Mouse (Mus musculus): ENCODE data around the gene Gpalpp1.

The Gpalpp1 gene

GRCm38 (mm10) chr14:76110396-76111221, at the start of gene Gpalpp1, which contains the start of gene Nufip1:
TSS of gene Gpalpp1 (minus strand) at chr14:76110760.
TSS of gene Nufip1 (plus strand) at chr14:76110891.
- in situ Hi-C loops (cut with MboI; ENCODE audit: low sequenced_read_pairs) = no loop called here

GRCm38 (mm10) chr14:76158192-76158785, 47.7 kb upstream of the Gpalpp1 start:
- in situ Hi-C loops (cut with MboI; ENCODE audit: low sequenced_read_pairs) = no loop called here

DNA sequence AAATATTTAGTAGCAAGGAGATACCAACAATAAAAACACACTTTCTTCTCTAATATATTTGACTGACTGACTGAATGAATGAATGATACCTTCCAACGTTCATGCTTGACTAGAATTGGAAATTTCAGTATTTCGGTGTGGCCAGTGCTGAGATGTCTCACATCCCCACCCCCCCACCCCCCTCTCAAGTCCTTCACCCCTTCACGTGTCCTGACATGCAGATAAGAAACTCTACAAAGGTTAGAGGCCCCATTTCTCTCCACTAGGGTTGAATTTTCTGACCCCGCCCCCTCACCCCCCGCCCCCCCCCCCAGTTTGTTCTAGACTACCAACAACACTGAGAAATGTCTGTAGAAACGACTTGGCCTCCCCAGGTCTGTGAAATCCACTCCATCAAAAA, 43.3 kb upstream of the Gpalpp1 start:
- in situ Hi-C loops (cut with MboI; ENCODE audit: low sequenced_read_pairs) = no loop called here

DNA sequence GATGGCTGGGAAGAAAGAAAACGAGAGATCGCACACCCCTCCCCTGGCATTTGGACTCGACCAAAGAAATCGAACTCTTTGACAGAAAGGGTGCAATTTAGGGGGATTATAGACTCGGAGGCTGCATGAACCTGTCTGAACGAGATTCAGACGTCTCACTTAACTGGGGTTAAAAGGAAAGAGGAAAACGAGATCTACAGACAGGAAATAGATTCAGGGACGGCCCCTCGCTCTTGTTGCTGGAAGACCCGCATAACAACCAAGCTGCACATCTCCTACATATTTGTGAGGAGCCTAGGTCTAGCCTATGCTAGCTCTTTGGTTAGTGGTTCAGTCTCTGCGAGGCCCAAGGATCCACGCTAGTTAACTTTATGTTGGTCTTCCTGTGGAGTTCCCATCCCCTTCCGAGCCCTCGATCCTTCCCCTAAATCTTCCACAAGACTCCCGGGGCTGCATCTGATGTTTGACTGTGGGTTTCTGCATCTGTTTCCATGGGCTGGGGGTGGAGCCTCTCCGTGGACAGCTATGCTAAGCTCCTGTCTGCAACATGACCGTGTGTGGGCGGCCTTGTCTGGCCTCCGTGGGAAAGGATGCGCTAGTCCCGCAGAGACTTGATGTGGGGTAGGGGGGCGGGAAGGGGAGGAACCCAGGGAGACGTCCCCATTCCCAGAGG, 42.6 kb upstream of the Gpalpp1 start:
- in situ Hi-C loops (cut with MboI; ENCODE audit: low sequenced_read_pairs) = no loop called here

DNA sequence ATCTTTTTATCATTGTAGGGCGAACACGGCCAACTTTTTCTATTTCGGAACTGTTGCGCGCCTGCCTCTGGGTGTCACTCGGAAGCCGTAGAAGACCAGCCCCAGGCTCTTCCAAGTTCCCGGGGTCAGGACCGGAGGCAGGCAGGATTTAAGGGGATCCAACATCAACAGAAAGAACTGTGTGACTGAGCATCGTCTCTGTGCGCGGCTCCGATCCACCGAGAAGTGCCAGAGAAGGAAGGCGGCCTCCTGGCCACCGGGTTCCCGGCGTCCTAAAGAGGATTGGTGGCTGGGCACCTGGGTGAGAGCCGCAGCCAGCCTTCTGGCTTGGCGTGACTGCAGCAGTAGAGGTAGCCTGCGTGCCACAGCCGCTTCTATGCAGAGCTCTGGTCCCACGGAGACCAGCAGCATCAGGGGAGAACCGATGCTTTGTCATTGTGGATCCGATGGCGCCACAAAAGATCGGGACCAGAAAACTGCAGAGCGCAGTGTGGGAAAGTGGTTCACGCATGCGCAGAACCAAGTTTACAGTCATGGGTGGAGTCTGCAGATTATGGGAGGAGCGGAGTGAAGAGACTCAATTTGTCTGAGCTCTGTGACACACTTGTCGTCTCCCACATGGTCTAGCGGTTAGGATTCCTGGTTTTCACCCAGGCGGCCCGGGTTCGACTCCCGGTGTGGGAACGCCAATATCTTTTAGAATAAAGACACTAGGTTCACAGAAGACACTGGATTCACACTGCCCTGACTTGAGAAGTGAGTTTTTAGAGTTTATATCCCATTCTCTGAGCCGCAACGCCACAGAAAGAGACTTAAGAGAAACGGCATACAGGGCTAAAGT, 41.8 kb upstream of the Gpalpp1 start:
- in situ Hi-C loops (cut with MboI; ENCODE audit: low sequenced_read_pairs) = no loop called here

DNA sequence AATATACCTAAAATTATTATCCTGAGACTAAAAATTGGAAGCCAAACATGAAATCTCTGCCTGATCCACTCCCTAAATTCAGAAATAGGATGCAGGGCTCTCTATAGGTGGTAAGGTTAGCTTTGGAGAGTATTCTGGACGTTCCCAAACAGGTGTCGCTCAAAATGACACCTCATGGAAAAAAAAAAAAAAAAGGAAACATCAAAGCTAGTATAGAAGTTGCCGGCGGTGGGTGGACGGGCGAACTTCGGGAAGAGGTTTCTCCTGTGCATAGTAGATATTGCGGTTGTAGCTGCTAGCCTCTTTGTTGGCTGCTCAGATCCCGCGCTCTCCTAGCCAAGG, 41.2 kb upstream of the Gpalpp1 start:
- in situ Hi-C loops (cut with MboI; ENCODE audit: low sequenced_read_pairs) = no loop called here

DNA sequence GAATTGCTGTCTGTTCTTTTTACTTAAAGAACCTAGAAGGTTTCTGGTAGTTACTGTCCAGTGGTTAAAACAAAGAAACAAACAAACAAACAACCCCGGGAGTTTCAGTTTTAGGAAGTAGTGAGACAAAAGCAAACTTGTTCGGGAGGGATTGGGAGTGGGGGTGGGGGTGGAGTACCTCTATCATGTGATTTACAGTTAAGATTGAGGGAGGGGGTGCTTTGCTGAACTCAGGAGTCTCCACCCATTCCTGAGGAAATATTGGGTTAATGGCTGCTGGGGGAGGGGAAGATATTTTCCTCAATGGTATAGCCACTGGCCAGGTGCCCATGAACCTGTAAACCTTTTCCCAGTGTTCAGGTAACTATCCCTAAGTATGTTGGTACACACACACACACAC, 40.5 kb upstream of the Gpalpp1 start:
- in situ Hi-C loops (cut with MboI; ENCODE audit: low sequenced_read_pairs) = no loop called here

GRCm38 (mm10) chr14:76150499-76150898, 39.9 kb upstream of the Gpalpp1 start:
- in situ Hi-C loops (cut with MboI; ENCODE audit: low sequenced_read_pairs) = no loop called here

GRCm38 (mm10) chr14:76149531-76150179, 39.1 kb upstream of the Gpalpp1 start:
- in situ Hi-C loops (cut with MboI; ENCODE audit: low sequenced_read_pairs) = loop anchor here (25.0 kb wide), 1 partner anchor 863 kb away; no protein-coding TSS in a partner anchor

GRCm38 (mm10) chr14:76148294-76148693, 37.7 kb upstream of the Gpalpp1 start:
- in situ Hi-C loops (cut with MboI; ENCODE audit: low sequenced_read_pairs) = loop anchor here (25.0 kb wide), 1 partner anchor 864 kb away; no protein-coding TSS in a partner anchor

GRCm38 (mm10) chr14:76147061-76147460, 36.5 kb upstream of the Gpalpp1 start:
- in situ Hi-C loops (cut with MboI; ENCODE audit: low sequenced_read_pairs) = loop anchor here (25.0 kb wide), 1 partner anchor 865 kb away; no protein-coding TSS in a partner anchor

DNA sequence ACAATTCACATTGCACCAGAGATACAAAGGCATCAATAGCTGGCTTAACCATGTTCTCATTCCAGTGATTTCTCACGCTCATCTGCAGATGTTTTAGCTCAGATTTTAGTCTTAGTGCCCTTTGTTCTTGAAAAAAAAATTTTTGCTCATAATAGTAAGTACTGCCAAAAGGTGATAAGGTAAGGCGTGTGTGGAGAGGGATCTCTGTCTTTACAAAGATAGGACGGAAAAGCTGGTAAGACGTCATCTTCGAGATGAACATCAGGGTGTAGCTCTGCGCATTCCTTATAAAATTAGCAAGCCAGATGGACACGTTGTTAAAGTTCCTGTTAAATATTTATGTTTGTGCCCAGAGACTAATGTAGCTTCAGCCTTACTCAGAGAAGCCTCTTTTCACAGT, 35.3 kb upstream of the Gpalpp1 start:
- in situ Hi-C loops (cut with MboI; ENCODE audit: low sequenced_read_pairs) = loop anchor here (25.0 kb wide), 1 partner anchor 866 kb away; no protein-coding TSS in a partner anchor

DNA sequence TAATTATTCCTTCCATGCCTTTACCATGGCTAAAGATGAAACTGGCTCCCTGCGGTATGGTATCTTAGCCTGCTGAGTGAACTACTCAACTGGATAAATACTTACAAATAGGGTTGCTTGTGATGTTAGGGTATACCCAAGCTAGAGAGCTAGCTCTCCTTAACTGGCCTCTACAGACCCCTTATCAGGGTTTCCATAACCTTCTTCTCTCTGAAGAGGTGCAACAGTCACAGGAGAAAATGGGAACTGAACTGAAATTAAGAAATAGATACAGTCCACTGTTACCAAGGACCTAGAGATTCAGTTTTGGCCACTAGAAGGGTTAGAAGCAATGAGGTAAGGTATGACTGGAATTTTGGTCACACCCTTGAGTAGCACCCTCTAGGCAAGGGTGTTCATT, 34.7 kb upstream of the Gpalpp1 start:
- in situ Hi-C loops (cut with MboI; ENCODE audit: low sequenced_read_pairs) = loop anchor here (25.0 kb wide), 1 partner anchor 867 kb away; no protein-coding TSS in a partner anchor

DNA sequence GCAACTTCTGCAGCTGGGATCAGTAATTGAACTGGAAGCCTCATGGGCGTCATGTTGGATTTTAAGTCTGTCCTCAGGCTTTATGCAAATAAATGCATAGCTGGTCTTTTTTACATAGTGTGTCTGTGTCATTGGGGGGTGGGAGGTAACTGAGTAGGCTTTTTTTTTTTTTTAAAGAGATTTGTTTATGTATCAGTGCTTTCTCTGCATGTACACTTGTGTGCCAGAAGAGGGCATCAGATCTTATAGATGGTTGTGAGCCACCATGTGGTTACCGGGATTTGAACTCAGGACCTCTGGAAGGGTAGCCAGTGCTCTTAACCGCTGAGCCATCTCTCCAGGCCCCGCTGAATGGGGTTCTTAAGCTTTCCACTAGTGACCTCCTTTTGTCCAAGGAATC, 24.4 kb upstream of the Gpalpp1 start:
- in situ Hi-C loops (cut with MboI; ENCODE audit: low sequenced_read_pairs) = loop anchor here (10.0 to 25.0 kb wide), 2 partner anchors 340 to 877 kb away; no protein-coding TSS in a partner anchor

- in situ Hi-C loops (cut with MboI; ENCODE audit: low sequenced_read_pairs) = loop anchor here (25.0 kb wide), 1 partner anchor 884 kb away; no protein-coding TSS in a partner anchor
Measured at GRCm38 (mm10) chr14:76128174-76128573, 17.6 kb upstream of the Gpalpp1 start.

DNA sequence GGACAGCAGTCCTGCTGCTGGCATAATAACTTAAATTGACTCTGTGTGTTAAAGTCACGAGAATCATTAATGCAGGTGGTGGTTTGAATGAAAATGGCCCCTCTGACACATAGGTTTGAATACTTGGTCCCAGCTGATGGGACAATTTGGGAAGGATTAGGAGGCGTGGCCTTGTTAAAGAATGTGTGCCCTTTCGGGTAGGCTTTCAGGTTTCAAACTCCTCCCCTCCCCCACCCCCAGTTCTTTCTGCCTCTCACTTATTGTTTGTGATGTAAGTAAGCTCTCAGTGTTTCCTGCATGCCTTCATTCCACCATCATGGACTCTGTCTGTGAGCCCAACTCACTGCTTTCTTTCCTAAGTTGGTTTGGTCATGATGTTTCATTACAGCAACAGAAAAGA, 16.8 kb upstream of the Gpalpp1 start:
- in situ Hi-C loops (cut with MboI; ENCODE audit: low sequenced_read_pairs) = loop anchor here (25.0 kb wide), 1 partner anchor 885 kb away; no protein-coding TSS in a partner anchor

DNA sequence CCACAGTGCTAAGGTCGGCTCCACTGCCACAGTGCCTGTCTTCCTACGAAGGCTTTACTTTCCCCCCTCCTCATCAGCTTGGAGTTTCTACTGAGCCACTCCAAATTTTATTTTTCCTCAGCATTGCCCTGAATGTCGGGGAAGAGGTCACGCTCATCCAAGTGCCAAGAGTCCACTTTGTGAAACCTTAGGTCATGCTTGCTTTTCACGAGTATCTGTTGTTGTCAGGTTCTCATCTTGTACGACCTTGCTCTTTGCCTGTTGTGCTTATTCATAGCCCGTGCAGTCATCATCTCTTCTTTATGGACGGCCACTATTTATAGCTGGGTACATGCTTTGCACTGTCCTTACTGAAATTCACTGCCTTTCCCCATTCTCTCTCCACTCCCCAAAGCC, 12.1 kb upstream of the Gpalpp1 start:
- in situ Hi-C loops (cut with MboI; ENCODE audit: low sequenced_read_pairs) = no loop called here

DNA sequence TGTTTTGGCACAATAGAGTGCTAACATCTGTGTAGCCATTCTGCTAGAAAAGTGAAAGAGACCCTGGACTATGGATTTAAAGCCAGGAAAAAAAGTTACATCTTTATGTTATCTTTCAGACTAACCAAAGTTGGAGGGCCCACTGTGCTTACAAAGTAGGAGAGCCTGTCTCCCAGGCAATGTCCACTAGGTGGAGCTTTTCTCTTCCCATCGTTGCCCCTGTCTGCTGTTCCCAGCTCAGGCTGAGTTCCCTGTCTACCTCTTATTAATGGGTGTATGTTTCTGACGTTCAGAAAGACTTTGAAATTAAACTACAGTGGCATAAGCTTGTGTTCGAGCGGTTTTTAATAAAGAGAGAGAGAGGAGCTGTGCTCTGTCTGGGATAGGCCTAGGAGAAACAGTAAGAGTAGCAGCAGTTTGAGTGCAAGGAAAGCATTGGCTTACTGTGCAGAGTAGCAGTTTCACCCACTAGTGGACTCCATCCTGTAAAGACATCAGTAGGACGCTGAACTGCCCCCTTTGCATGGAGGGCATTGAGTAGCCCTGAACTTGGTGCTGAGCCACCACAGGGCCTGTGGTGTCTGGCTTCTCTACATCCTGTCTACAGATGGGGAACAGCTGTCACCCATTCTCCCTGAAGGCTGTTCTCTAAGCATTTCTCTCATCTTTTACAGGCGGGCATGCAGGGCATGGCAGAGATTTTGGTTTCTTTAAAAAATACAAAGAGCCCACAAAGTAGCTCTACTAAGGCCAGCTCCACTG, 11.5 kb upstream of the Gpalpp1 start:
- in situ Hi-C loops (cut with MboI; ENCODE audit: low sequenced_read_pairs) = no loop called here

GRCm38 (mm10) chr14:76120472-76120871, 9.9 kb upstream of the Gpalpp1 start:
- in situ Hi-C loops (cut with MboI; ENCODE audit: low sequenced_read_pairs) = no loop called here
